ENCODE assay signal across 23 mouse cellular contexts in genomic region chr3:9557778-9558560, GRCm38 (mm10).
"Had no signal": no experiment of that assay in that cellular context is flagged by ENCODE, and none has a peak within 500 bp of the region (broad histone marks: within the 10 kb centered on the region; RNA-seq: fewer than 3 reads in every experiment).

No protein-coding gene starts in this region.

- ATAC-seq: liver, postnatal 0 days; lung, postnatal 0 days; midbrain, embryonic 13.5 days; midbrain, embryonic 16.5 days had no signal

- H3K27ac ChIP-seq: left cerebral cortex, adult 2 months; limb, embryonic 12.5 days; limb, embryonic 15.5 days; liver, embryonic 14.5 days; midbrain, embryonic 10.5 days; midbrain, embryonic 13.5 days; neural tube, embryonic 13.5 days; stomach, embryonic 15.5 days had no signal

- H3K9me3 ChIP-seq: limb, embryonic 12.5 days; limb, embryonic 15.5 days; megakaryocyte, embryonic 14.5 days; midbrain, embryonic 10.5 days; midbrain, embryonic 13.5 days; neural tube, embryonic 13.5 days; stomach, embryonic 15.5 days had no signal

- H3K9ac ChIP-seq: limb, embryonic 12.5 days; limb, embryonic 15.5 days; liver, embryonic 14.5 days; liver, postnatal 0 days; lung, embryonic 14.5 days; midbrain, embryonic 13.5 days; neural tube, embryonic 13.5 days; stomach, embryonic 15.5 days had no signal

- H3K27me3 ChIP-seq: limb, embryonic 12.5 days; limb, embryonic 15.5 days; megakaryocyte, embryonic 14.5 days; midbrain, embryonic 13.5 days; neural tube, embryonic 13.5 days; stomach, embryonic 15.5 days had no signal

- H3K4me1 ChIP-seq: limb, embryonic 12.5 days; midbrain, embryonic 10.5 days; stomach, embryonic 15.5 days had no signal

- H3K4me2 ChIP-seq: limb, embryonic 12.5 days; limb, embryonic 15.5 days; liver, embryonic 11.5 days; lung, embryonic 14.5 days; midbrain, embryonic 13.5 days; neural tube, embryonic 13.5 days; stomach, embryonic 15.5 days had no signal

- H3K4me3 ChIP-seq: left cerebral cortex, adult 2 months; limb, embryonic 12.5 days; limb, embryonic 15.5 days; megakaryocyte, embryonic 14.5 days; midbrain, embryonic 10.5 days; midbrain, embryonic 13.5 days; myocyte; neural tube, embryonic 13.5 days; stomach, embryonic 15.5 days had no signal

- DNase-seq: kidney, adult 18-20 months; kidney, postnatal 14 days; layer of hippocampus, postnatal 36 days; left cerebral cortex, postnatal 4 days; lung, embryonic 14.5 days; retina, postnatal 1 day; right cerebral cortex, postnatal 25 days; spleen, adult 18-20 months; thymus, postnatal 25 days had no signal

- H3K36me3 ChIP-seq: limb, embryonic 15.5 days; midbrain, embryonic 13.5 days; neural tube, embryonic 13.5 days; stomach, embryonic 15.5 days had no signal
